Mouse (Mus musculus) heart, adult 8-10 months (tissue): ENCODE data around the gene Gm21093. TPM values are rescaled to one million over a fixed set of nuclear protein-coding genes. Genes with fewer than 3 reads are reported as not detected.
"Not testable (repeated sequence)": the region's sequence is repeated elsewhere in the genome, so short reads cannot be mapped to it uniquely, and the experiment has no call there.

Experiments
- DNase-seq: peaks from one replicate; pipeline ENCODE4 v3.0.0; 2022; ENCODE audit warnings: low spot score
- total RNA-seq, 4 experiments: library from RNA; stranded (reverse); gene quantifications; 2 replicates each; pipeline ENCODE4 v1.2.4; 2022

The Gm21093 gene
- total RNA-seq = under 1 TPM in 1 of 4 experiments, not detected in 3; 0.22 TPM

DNA sequence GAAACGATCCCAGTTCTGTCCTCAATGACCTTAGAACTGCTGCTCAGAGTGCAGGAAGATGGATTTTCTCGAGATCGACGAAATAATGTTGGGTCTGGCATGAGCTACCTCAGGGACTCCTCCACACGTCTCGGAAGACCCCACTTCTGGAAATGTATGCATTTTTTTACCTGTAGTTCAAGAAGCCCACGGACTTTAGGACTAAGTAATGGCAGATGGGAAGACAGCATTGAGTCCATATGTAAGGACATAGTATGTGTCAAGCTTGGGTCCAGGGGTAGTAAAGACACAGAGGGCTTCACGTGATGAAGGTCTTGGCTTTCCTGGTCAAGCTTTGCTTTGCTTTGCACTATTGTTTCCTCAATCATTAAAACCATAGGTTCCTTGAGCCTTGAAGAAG is at the start of gene Gm21093:
Gm21093 (minus strand) TSS at position 101 of the 400 bp plus-strand sequence.
- DNase-seq = not testable (repeated sequence)

Other genes starting within 250 kb of the Gm21093 start
- not detected for gene Gm21541, start 131.1 kb downstream of the Gm21093 start, total RNA-seq
- gene Gm20878, start 93.2 kb downstream of the Gm21093 start, total RNA-seq = under 1 TPM in 3 of 4 experiments, not detected in 1; 0.63 to 0.86 (median 0.73) TPM
- not detected for gene Fam205a4, start 68.7 kb downstream of the Gm21093 start, total RNA-seq
- gene Gm3893, start 56.5 kb upstream of the Gm21093 start, total RNA-seq = not detected
- gene Gm13304, start 80.1 kb upstream of the Gm21093 start, total RNA-seq = 10 to 100 TPM; 28.4 to 45.6 (median 39.5) TPM
- not detected for gene Gm13306, start 118.7 kb upstream of the Gm21093 start, total RNA-seq
- gene Gm13305, start 133.9 kb upstream of the Gm21093 start, total RNA-seq = not detected
- gene Gm10600, start 205.9 kb upstream of the Gm21093 start, total RNA-seq = under 1 TPM in 2 of 4 experiments, not detected in 2; 0.25 to 0.28 TPM
- not detected for gene Ccl21b, start 221.0 kb upstream of the Gm21093 start, total RNA-seq